Mouse (Mus musculus) MEL (cell line): ENCODE results near the gene Oxt. TPM values are rescaled to one million over a fixed set of nuclear protein-coding genes. Genes with fewer than 3 reads are reported as not detected.

Source experiments
- DNase-seq: peaks from one replicate; pipeline ENCODE4 v3.0.0; 2011; ENCODE audit warnings: low read depth, low spot score
- H3K27ac ChIP-seq: 2 replicates; pipeline ENCODE4 v1.5.1; 2012; ENCODE audit warnings: low read depth, mild to moderate bottlenecking, control low read depth, low read length, moderate library complexity; ENCODE audit not compliant: control insufficient read depth
- H3K27me3 ChIP-seq, 2 experiments: fragments of 150-350 bp in 1 of 2; sonication (generic) in 1 of 2; 2 replicates each; pipeline ENCODE4 v1.6.1; 2012; ENCODE audit warnings: low read length in 2 of 2, mild to moderate bottlenecking in 2 of 2, improper control_type of control experiment in 1 of 2, moderate library complexity in 1 of 2; ENCODE audit not compliant: insufficient read depth in 2 of 2, control insufficient read depth in 1 of 2
- H3K36me3 ChIP-seq, 2 experiments: 2 replicates each; pipeline ENCODE4 v1.6.1; 2012 to 2014; ENCODE audit warnings: low read length in 2 of 2, improper control_type of control experiment in 1 of 2, inconsistent platforms in 1 of 2, mild to moderate bottlenecking in 1 of 2; ENCODE audit not compliant: insufficient read depth in 2 of 2, control insufficient read depth in 1 of 2
- H3K4me1 ChIP-seq, 2 experiments: fragments of 150-350 bp in 1 of 2; sonication (generic) in 1 of 2; 2 replicates each; pipeline ENCODE4 v1.6.1; 2012; ENCODE audit warnings: low read length in 2 of 2, improper control_type of control experiment in 1 of 2, mild to moderate bottlenecking in 1 of 2; ENCODE audit not compliant: insufficient read depth in 2 of 2, control insufficient read depth in 1 of 2
- H3K4me3 ChIP-seq, 2 experiments: fragments of 150-350 bp in 1 of 2; sonication (generic) in 1 of 2; 2 replicates each; pipeline ENCODE4 v1.5.1; 2012; ENCODE audit warnings: low read depth in 2 of 2, low read length in 2 of 2, mild to moderate bottlenecking in 2 of 2, moderate library complexity in 2 of 2, control low read depth in 1 of 2, improper control_type of control experiment in 1 of 2; ENCODE audit not compliant: control insufficient read depth in 1 of 2, insufficient read depth in 1 of 2
- H3K79me2 ChIP-seq: 2 replicates; pipeline ENCODE4 v1.6.1; 2012; ENCODE audit warnings: mild to moderate bottlenecking, low read length, moderate library complexity; ENCODE audit not compliant: control insufficient read depth, poor library complexity, insufficient read depth
- H3K9ac ChIP-seq: 2 replicates; pipeline ENCODE4 v1.6.1; 2012; ENCODE audit warnings: low read depth, mild to moderate bottlenecking, control low read depth, low read length, moderate library complexity; ENCODE audit not compliant: control insufficient read depth, poor library complexity, severe bottlenecking
- H3K9me3 ChIP-seq: fragments of 150-350 bp; sonication (generic); replicated peaks from 2 replicates; pipeline ENCODE4 v1.6.1; 2012; ENCODE audit warnings: mild to moderate bottlenecking, low read length, improper control_type of control experiment, moderate library complexity; ENCODE audit not compliant: insufficient read depth
- CHD1 ChIP-seq: IDR thresholded peaks from 2 replicates; pipeline ENCODE4 v1.6.1; 2012; ENCODE audit warnings: low read depth, mild to moderate bottlenecking, inconsistent platforms, low read length, improper control_type of control experiment
- CTCF ChIP-seq, 3 experiments: IDR thresholded peaks in 2 of 3; conservative IDR thresholded peaks in 1 of 3; 2 replicates each; pipeline ENCODE4 v1.5.1; 2011 to 2012; ENCODE audit warnings: low read length in 3 of 3, low read depth in 2 of 3, mild to moderate bottlenecking in 2 of 3, improper control_type of control experiment in 1 of 3, inconsistent platforms in 1 of 3, mixed read lengths in 1 of 3, moderate library complexity in 1 of 3; ENCODE audit not compliant: control insufficient read depth in 1 of 3, insufficient read depth in 1 of 3, poor library complexity in 1 of 3, severe bottlenecking in 1 of 3
- E2F4 ChIP-seq: IDR thresholded peaks from 2 replicates; pipeline ENCODE4 v1.6.1; 2011; ENCODE audit warnings: low read depth, low read length, improper control_type of control experiment, borderline replicate concordance
- HCFC1 ChIP-seq: IDR thresholded peaks from 2 replicates; pipeline ENCODE4 v1.6.1; 2012; ENCODE audit warnings: low read depth, mild to moderate bottlenecking, inconsistent platforms, low read length, improper control_type of control experiment, moderate library complexity
- JUND ChIP-seq: IDR thresholded peaks from 2 replicates; pipeline ENCODE4 v1.6.1; 2011; ENCODE audit warnings: low read depth, mild to moderate bottlenecking, improper control_type of control experiment, low read length
- KAT2A ChIP-seq: conservative IDR thresholded peaks from 2 replicates; pipeline ENCODE4 v1.6.1; 2012; ENCODE audit warnings: low read depth, low read length, improper control_type of control experiment, inconsistent platforms
- MAFK ChIP-seq: IDR thresholded peaks from 2 replicates; pipeline ENCODE4 v1.6.1; 2011; ENCODE audit warnings: low read depth, mild to moderate bottlenecking, low read length, improper control_type of control experiment, borderline replicate concordance
- MAX ChIP-seq: IDR thresholded peaks from 2 replicates; pipeline ENCODE4 v1.6.1; 2011; ENCODE audit warnings: low read length, improper control_type of control experiment
- NELFE ChIP-seq: IDR thresholded peaks from 2 replicates; pipeline ENCODE4 v1.6.1; 2011; ENCODE audit warnings: low read depth, low read length, improper control_type of control experiment
- POLR2A ChIP-seq, 2 experiments: IDR thresholded peaks; 2 replicates each; pipeline ENCODE4 v1.6.1; 2011 to 2012; ENCODE audit warnings: low read length in 2 of 2, mild to moderate bottlenecking in 2 of 2, control low read depth in 1 of 2, improper control_type of control experiment in 1 of 2, low read depth in 1 of 2, moderate library complexity in 1 of 2; ENCODE audit not compliant: control insufficient read depth in 1 of 2, insufficient read depth in 1 of 2, poor library complexity in 1 of 2
- POLR2AphosphoS5 ChIP-seq: IDR thresholded peaks from 2 replicates; pipeline ENCODE4 v1.6.1; 2012; ENCODE audit warnings: low read depth, borderline replicate concordance, mild to moderate bottlenecking, inconsistent platforms, low read length, moderate library complexity, mixed read lengths
- RAD21 ChIP-seq: IDR thresholded peaks from 2 replicates; pipeline ENCODE4 v1.6.1; 2011; ENCODE audit warnings: mild to moderate bottlenecking, low read depth, low read length, improper control_type of control experiment
- TBP ChIP-seq: IDR thresholded peaks from 2 replicates; pipeline ENCODE4 v1.8.0; 2011; ENCODE audit warnings: low read depth, low read length, improper control_type of control experiment
- UBTF ChIP-seq: IDR thresholded peaks from 2 replicates; pipeline ENCODE4 v1.6.1; 2012; ENCODE audit warnings: low read depth, mild to moderate bottlenecking, inconsistent platforms, low read length, improper control_type of control experiment, moderate library complexity, borderline replicate concordance; ENCODE audit not compliant: insufficient read depth
- USF1 ChIP-seq: IDR thresholded peaks from 2 replicates; pipeline ENCODE4 v1.6.1; 2014; ENCODE audit warnings: low read depth, mild to moderate bottlenecking, inconsistent platforms, low read length, improper control_type of control experiment, moderate library complexity
- ZC3H11A ChIP-seq: IDR thresholded peaks from 2 replicates; pipeline ENCODE4 v1.6.1; 2012; ENCODE audit warnings: low read depth, mild to moderate bottlenecking, inconsistent platforms, low read length, improper control_type of control experiment
- polyA plus RNA-seq, 2 experiments: library from polyadenylated mRNA; stranded (reverse) in 1 of 2; unstranded in 1 of 2; fragments of >175 nt in 1 of 2; fragments of >200 nt in 1 of 2; gene quantifications; 2 replicates each; pipeline versions ENCODE4 v1.2.1 to v1.2.4; 2012; ENCODE audit warnings: low replicate concordance in 2 of 2, low read depth in 1 of 2; ENCODE audit not compliant: insufficient read length in 2 of 2, insufficient read depth in 1 of 2, missing spikeins in 1 of 2
- total RNA-seq: library from RNA; depleted of rRNA; stranded (reverse); fragments of 300-350 nt; gene quantifications from 2 replicates; pipeline ENCODE4 v1.2.3, GENCODE M21; 2012

Gene Oxt
- total and polyA plus RNA-seq, 3 experiments = 0.14 TPM; not detected in 2

GRCm38 (mm10) chr2:130581201-130581600 lies 5.2 kb downstream of the Oxt start:
- H3K4me1 ChIP-seq = peaks cover 0 to 16% of the 10 kb centered on the region in 2 experiments; a peak in 2 of 4 replicates
- no peak overlapping the region for H3K4me3 ChIP-seq
- H3K27ac ChIP-seq = no peak overlapping the region
- no peak overlapping the region for H3K9ac ChIP-seq
- no peaks in the 10 kb centered on the region for H3K9me3 ChIP-seq
- no peak for TF ChIP-seq JUND
- no peak for TF ChIP-seq NELFE
- no peak for TF ChIP-seq E2F4
- TF ChIP-seq TBP = no peak
- TF ChIP-seq MAX = no peak
- no peak for TF ChIP-seq UBTF
- TF ChIP-seq MAFK = no peak
- TF ChIP-seq CHD1 = no peak
- 0 out of 4 replicates have a peak, but pooled peaks cover 0 to 2% of the 10 kb centered on the region in 2 experiments for H3K36me3 ChIP-seq
- no peaks in the 10 kb centered on the region for H3K27me3 ChIP-seq
- no peak for DNase-seq
- no peaks in the 10 kb centered on the region for H3K79me2 ChIP-seq

GRCm38 (mm10) chr2:130582552-130582951 lies 6.6 kb downstream of the Oxt start, which contains the start of gene Avp:
TSS of gene Avp (minus strand) at chr2:130582554.
- peaks cover 0 to 19% of the 10 kb centered on the region in 2 experiments; a peak in 2 of 4 replicates for H3K4me1 ChIP-seq
- H3K9ac ChIP-seq = no peak within 1 kb of the TSS
- H3K79me2 ChIP-seq = no peaks in the 10 kb centered on the region
- 0 out of 4 replicates have a peak, but pooled peaks cover 0 to 2% of the 10 kb centered on the region in 2 experiments for H3K36me3 ChIP-seq
- TF ChIP-seq KAT2A (no peak), RAD21 (no peak), HCFC1 (no peak), USF1 (no peak), ZC3H11A (no peak), POLR2A (IDR thresholded peaks at IDR 0.05; ENCODE audit: control insufficient read depth in 1 of 2, insufficient read depth in 1 of 2, low read depth in 1 of 2, low read length in 2 of 2, poor library complexity in 1 of 2) (no peak), CTCF (IDR thresholded peaks at IDR 0.05 in 2 of 3, conservative IDR thresholded peaks at IDR 0.05 in 1 of 3; ENCODE audit: control insufficient read depth in 1 of 3, insufficient read depth in 1 of 3, low read depth in 2 of 3, low read length in 3 of 3, poor library complexity in 1 of 3, severe bottlenecking in 1 of 3) (no peak), MAFK (no peak), POLR2AphosphoS5 (no peak)
- TF ChIP-seq, all 39 proteins: peak for 0
- no peak within 1 kb of the TSS for H3K4me3 ChIP-seq
- no peak for DNase-seq
- H3K27ac ChIP-seq = no peak within 1 kb of the TSS
- H3K27me3 ChIP-seq = no peaks in the 10 kb centered on the region
- no peaks in the 10 kb centered on the region for H3K9me3 ChIP-seq
